In the genomic region with DNA sequence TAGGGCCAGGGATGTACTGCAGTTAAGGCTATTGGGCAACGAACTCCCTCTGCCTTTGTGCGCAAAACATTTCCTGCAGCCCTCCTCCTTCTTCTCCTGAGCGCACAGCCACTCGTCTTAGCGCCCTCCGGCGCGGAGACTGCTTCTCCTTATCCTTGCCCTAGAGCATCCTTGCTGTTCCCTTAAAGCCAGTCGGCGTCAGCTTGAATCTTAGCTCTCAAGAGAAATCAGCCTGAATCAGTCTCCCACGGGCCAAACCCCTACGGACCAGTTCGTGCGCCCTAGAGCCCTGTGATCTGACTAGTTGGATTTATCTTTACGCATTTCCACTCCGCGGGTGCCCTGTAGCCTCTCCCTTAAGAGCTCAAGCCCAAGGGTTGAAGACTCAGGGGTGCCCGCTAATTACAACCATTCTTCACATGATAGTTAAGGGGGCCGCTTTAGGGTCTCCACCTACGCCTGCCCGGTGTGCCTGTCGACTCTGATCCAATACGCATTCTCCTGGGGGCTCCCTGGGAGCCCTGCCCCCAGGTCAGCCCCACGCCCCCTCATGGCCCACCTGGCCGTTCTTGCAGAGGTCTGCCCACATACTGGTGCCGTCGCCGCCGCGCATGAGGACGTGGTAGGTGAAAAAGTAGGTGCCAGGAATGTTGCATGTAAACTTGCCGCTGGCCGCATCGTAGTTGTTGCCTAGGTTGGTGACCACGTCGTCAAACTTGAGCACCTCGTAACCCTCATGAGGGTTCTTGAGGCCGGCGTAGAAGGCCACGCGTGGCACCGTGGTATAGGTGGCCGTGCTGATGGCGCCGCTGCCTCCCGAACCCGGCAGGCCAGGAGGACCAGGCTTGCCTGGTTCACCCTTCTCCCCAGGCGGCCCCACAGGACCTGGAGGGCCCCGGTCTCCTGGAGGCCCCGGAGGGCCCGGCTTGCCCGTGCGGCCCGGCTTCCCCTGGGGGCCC, we compare ENCODE assay signal across 8 mouse cellular contexts. TPM values are rescaled to one million over a fixed set of nuclear protein-coding genes. Genes with fewer than 3 reads are reported as not detected.
A peak's percentile ranks its signal among the peaks of the same experiment; 100 is the strongest.
DNase-seq lines count a peak whose midpoint lies in the region; ATAC-seq lines count a peak whose summit lies in the region.
"Had no signal": no experiment of that assay in that cellular context is flagged by ENCODE, and none has a peak within 500 bp of the region (broad histone marks: within the 10 kb centered on the region; RNA-seq: fewer than 3 reads in every experiment).

No protein-coding gene starts in this region.

- no peaks in the 10 kb centered on the region for H3K9me3 ChIP-seq in forebrain, embryonic 15.5 days
- no peaks in the 10 kb centered on the region for H3K9me3 ChIP-seq in liver, embryonic 16.5 days (replicated peaks; ENCODE audit: control insufficient read depth, low read length)

- peak overlapping the region; percentile 43 for H3K4me3 ChIP-seq in forebrain, embryonic 15.5 days
- no peak overlapping the region; the same call in 1 of the 2 replicates for H3K4me3 ChIP-seq in liver, embryonic 16.5 days (ENCODE audit: low read depth, low read length)

- under 1% methylated on average over 54 of the region's 54 CpGs for WGBS in forebrain, embryonic 15.5 days
- 3% methylated on average over 54 of the region's 54 CpGs for WGBS in liver, embryonic 16.5 days (ENCODE audit: insufficient replicate concordance)

- DNase-seq in B cell, adult 2 months, result peak; percentile 19 to 27
- DNase-seq in CD4-positive helper T cell, adult 2 months (ENCODE audit: low read depth, low spot score), result peak; percentile 28
- DNase-seq in layer of hippocampus, adult 11-12 months (ENCODE audit: low spot score), result no peak
- DNase-seq in right cerebral cortex, postnatal 36 days (ENCODE audit: low spot score in 2 of 2), result no peak
- no peak for DNase-seq in right cerebral cortex, postnatal 14 days
- DNase-seq: cerebellum, adult 9-10 months had no signal

- H3K36me3 ChIP-seq in forebrain, embryonic 15.5 days, result no peaks in the 10 kb centered on the region
- H3K36me3 ChIP-seq in liver, embryonic 16.5 days (ENCODE audit: control insufficient read depth, insufficient read depth), result no peaks in the 10 kb centered on the region

- no peak overlapping the region for H3K9ac ChIP-seq in forebrain, embryonic 15.5 days (replicated peaks)
- H3K9ac ChIP-seq in liver, embryonic 16.5 days (ENCODE audit: low read depth, low read length), result no peak overlapping the region

- H3K4me2 ChIP-seq in forebrain, embryonic 15.5 days (replicated peaks), result peak overlapping the region; percentile 70
- H3K4me2 ChIP-seq in liver, embryonic 16.5 days (ENCODE audit: low read depth, low read length), result peak overlapping the region; percentile 46; the same call in 1 of the 2 replicates

- peaks cover 43% of the 10 kb centered on the region for H3K4me1 ChIP-seq in forebrain, embryonic 15.5 days
- H3K4me1 ChIP-seq in liver, embryonic 16.5 days (ENCODE audit: control insufficient read depth, low read depth, low read length), result peaks cover 11% of the 10 kb centered on the region

- ATAC-seq in forebrain, embryonic 15.5 days (replicated peaks), result no peak; the same call in 1 of the 2 replicates
- no peak for ATAC-seq in liver, embryonic 16.5 days (ENCODE audit: low read depth)

- H3K27me3 ChIP-seq in forebrain, embryonic 15.5 days, result peaks cover 65% of the 10 kb centered on the region
- peaks cover 81% of the 10 kb centered on the region for H3K27me3 ChIP-seq in liver, embryonic 16.5 days (ENCODE audit: control insufficient read depth, insufficient read depth, low read depth, low read length)

- H3K27ac ChIP-seq in forebrain, embryonic 15.5 days (replicated peaks), result no peak overlapping the region
- no peak overlapping the region for H3K27ac ChIP-seq in liver, embryonic 16.5 days (ENCODE audit: low read length)

RNA-seq across cellular contexts. Expression of gene C1ql1, which starts 0.9 kb away (rescaled TPM):
- 1.8 and 1.9 TPM in 2 replicates for polyA plus RNA-seq in forebrain, embryonic 15.5 days (2015; fragmentation: Nextera tagmentation; extraction: Ambion mirVana)
- polyA plus RNA-seq in liver, embryonic 16.5 days (2015; fragmentation: Nextera tagmentation; extraction: Ambion mirVana), result 0.13 TPM in 1 of 2 replicates, not detected in the other

RNA-seq across cellular contexts. Expression of gene Kif18b, which starts 20.7 kb away (rescaled TPM):
- 5.3 and 6.6 TPM in 2 replicates for polyA plus RNA-seq in forebrain, embryonic 15.5 days (2015; fragmentation: Nextera tagmentation; extraction: Ambion mirVana)
- 10.9 and 11.0 TPM in 2 replicates for polyA plus RNA-seq in liver, embryonic 16.5 days (2015; fragmentation: Nextera tagmentation; extraction: Ambion mirVana)

RNA-seq across cellular contexts. Expression of gene Gfap, which starts 44.9 kb away (rescaled TPM):
- polyA plus RNA-seq in forebrain, embryonic 15.5 days (2015; fragmentation: Nextera tagmentation; extraction: Ambion mirVana), result 0.88 and 0.93 TPM in 2 replicates
- polyA plus RNA-seq in liver, embryonic 16.5 days (2015; fragmentation: Nextera tagmentation; extraction: Ambion mirVana), result 7.4 and 8.3 TPM in 2 replicates

Comparison
In these comparisons a context has a peak if more than half of its experiments do, and no peak if none do; other contexts are left out.
1. DNase-seq: peak in B cell, adult 2 months (2 of 2) and CD4-positive helper T cell, adult 2 months (single experiment); none in layer of hippocampus, adult 11-12 months (single experiment), right cerebral cortex, postnatal 36 days (0 of 2) and right cerebral cortex, postnatal 14 days (single experiment).